Mouse (Mus musculus): ENCODE measurements around the gene Lce1e.

- TF ChIP-seq CTCF (conservative IDR thresholded peaks at IDR 0.05; ENCODE audit: insufficient read depth, insufficient read length, low read depth, low read length) (no peak), POLR2A (IDR thresholded peaks at IDR 0.05; ENCODE audit: low read depth, low read length) (no peak)
These were observed 17.2 kb downstream of the Lce1e start for GRCm38 (mm10) chr3:92691688-92692087.

Measured in kidney, adult 2 months (tissue).